Mouse (Mus musculus) lung, postnatal 0 days (tissue): ENCODE data around the gene Tmx2.

ENCODE experiments used
- CTCF ChIP-seq: IDR thresholded peaks from 2 replicates; pipeline ENCODE4 v1.5.1; 2016; ENCODE audit warnings: antibody characterized with exemption, mild to moderate bottlenecking
- EP300 ChIP-seq: IDR thresholded peaks from 2 replicates; pipeline ENCODE4 v1.6.1; 2016; ENCODE audit warnings: antibody characterized with exemption, mild to moderate bottlenecking, control low read depth

DNA sequence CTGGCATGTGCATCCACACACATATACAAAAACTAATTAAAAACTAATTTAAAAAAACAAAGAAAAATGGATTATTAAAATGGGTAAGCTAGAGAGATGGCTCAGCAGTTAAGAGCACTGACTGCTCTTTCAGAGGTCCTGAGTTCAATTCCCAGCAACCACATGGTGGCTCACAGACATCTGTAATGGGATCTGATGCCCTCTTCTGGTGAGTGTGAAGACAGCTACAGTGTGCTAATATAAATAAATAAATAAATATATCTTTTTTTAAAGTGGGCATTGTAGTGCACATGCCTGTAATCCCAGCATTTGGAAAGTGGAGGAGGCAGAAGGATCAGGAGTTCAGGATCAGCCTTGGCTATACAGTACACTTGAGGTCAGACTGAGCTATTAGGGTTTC is 25.6 kb downstream of the Tmx2 start:
- TF ChIP-seq EP300, result no peak
- peak; percentile 56 for TF ChIP-seq CTCF
